Mouse (Mus musculus): ENCODE results near the gene Epdr1.

DNA sequence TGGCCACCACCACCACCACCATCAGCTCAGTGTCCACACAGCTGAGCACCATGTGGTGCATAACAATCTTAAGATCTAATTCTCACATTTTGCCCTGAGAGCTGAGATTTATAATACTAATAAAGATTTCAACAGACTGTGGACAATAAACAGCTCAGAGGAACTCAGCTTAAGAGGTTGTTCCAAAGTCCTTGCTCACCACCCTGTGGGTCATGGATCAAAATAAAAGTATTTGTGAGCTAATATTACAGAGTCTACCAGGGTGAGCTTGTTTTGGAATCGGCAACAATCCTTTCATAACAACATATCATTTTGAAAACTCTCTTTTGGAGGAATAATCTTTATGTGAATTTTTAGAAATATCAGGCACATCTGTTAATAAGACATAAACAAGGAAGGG is 57.2 kb downstream of the Epdr1 start:
- no peak for TF ChIP-seq TCF12 (IDR thresholded peaks at IDR 0.05; ENCODE audit: insufficient read depth, poor library complexity, severe bottlenecking)
- no peak for TF ChIP-seq POLR2A (IDR thresholded peaks at IDR 0.05; ENCODE audit: insufficient read length, low read depth)
- no peak for TF ChIP-seq E2F4 (IDR thresholded peaks at IDR 0.05; ENCODE audit: insufficient read depth)
- no peak for TF ChIP-seq POLR2AphosphoS2 (IDR thresholded peaks at IDR 0.05; ENCODE audit: insufficient read length, low read depth)
- TF ChIP-seq USF1 (IDR thresholded peaks at IDR 0.05; ENCODE audit: low read depth) = no peak
- no peak for TF ChIP-seq TCF3 (IDR thresholded peaks at IDR 0.05; ENCODE audit: insufficient read length, low read depth)
- no peak for TF ChIP-seq MYOD1 (IDR thresholded peaks at IDR 0.05; ENCODE audit: control insufficient read depth in 1 of 3, insufficient read length in 2 of 3, low read depth in 2 of 3)
- no peak for TF ChIP-seq MAX (IDR thresholded peaks at IDR 0.05; ENCODE audit: low read depth)
- TF ChIP-seq SRF (IDR thresholded peaks at IDR 0.05; ENCODE audit: control insufficient read depth, insufficient read length, low read depth) = no peak
- no peak for TF ChIP-seq CEBPB (IDR thresholded peaks at IDR 0.05; ENCODE audit: insufficient read depth, poor library complexity, severe bottlenecking)
